Mouse (Mus musculus) thymus, postnatal 0 days (tissue): ENCODE results near the gene Ttc27. TPM values are rescaled to one million over a fixed set of nuclear protein-coding genes. Genes with fewer than 3 reads are reported as not detected.

Source experiments
- DNase-seq: peaks from one replicate; pipeline ENCODE4 v3.0.0-alpha.2; 2015; ENCODE audit warnings: low spot score
- polyA plus RNA-seq: library from polyadenylated mRNA; unstranded; fragments of >200 nt; fragmentation: Nextera tagmentation; extraction: Ambion mirVana; gene quantifications from 2 replicates; pipeline ENCODE4 v1.2.1, GENCODE M21; 2015

Gene Ttc27
- polyA plus RNA-seq, 1 experiment from 2014 or later, result 21.9 TPM

DNA sequence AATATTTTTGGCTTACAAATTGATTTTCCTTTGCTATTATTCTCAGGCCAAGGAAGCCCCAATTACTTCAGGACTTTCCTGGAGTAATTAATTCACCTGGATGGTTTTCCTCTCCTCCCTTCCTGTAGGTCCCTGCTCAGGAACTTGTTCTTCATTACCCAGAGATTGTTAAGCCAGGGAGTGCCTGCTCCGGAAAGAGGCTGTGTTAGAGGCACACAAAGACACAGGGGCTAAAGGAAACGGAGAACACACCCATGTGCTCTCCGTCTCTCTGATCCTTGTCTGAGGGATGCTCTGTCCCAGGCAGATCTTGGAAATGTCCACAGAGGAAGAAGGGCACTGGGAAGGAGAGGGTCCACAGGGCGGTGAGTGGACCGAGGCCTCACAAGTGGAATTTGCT is 158.2 kb downstream of the Ttc27 start:
- no peak for DNase-seq

DNA sequence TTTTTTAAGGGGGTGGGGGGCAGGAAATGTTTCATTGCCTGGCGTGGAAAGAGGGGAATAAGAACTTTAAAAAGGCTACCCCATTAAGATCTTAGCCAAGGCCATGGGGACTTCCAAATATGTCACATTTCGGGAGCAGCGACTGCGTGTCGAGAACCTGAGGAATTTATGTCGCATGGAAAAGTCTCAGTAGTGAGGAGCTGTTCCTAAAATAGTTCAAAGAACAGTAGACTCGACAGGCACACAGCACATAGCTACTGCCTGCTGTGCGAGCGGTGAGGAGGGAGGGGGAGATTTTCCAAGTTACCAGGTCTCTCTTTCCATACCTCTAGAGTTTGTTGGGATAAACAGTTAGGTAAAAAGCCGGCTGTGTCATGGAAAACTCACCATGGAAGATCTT is 159.4 kb downstream of the Ttc27 start:
- DNase-seq, result no peak

DNA sequence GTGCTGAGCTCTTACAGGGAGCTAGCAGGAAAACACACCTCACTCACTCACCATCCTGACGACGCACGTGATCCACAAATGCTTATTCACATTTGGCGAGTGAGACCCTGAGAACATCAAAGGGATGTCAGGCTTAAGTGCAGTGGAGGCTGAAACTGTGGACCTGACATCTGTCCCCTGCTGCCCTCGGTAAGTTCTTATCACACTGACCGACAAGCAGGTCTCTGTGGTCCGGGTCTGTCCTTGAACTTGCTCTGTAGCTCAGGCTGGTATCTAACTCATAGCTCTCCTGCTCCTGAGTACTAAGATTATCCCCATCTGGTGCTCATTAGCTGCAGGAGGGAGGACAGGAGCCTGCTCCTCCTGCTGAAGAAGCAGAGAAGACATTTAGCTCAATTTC is 162.2 kb downstream of the Ttc27 start:
- no peak for DNase-seq

DNA sequence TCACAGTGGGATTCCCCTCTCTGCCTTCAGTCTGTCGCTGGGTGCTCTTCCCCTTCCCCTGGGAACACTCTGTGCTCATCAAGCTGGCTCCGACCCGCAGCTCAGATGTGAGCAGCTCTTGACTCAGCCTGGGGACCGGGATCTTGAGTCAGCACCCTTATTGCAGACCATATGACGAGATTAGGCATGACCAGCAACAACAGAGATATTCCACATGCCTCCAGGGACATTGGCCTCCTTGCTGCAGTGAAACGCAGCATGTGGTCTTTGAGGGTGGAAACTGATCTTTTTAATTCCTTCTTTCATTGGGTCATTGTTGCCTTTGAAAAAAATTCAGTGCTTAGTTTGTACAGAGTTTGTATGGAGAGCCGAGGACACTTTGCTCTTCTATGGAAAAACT is 169.5 kb downstream of the Ttc27 start:
- DNase-seq, result no peak

DNA sequence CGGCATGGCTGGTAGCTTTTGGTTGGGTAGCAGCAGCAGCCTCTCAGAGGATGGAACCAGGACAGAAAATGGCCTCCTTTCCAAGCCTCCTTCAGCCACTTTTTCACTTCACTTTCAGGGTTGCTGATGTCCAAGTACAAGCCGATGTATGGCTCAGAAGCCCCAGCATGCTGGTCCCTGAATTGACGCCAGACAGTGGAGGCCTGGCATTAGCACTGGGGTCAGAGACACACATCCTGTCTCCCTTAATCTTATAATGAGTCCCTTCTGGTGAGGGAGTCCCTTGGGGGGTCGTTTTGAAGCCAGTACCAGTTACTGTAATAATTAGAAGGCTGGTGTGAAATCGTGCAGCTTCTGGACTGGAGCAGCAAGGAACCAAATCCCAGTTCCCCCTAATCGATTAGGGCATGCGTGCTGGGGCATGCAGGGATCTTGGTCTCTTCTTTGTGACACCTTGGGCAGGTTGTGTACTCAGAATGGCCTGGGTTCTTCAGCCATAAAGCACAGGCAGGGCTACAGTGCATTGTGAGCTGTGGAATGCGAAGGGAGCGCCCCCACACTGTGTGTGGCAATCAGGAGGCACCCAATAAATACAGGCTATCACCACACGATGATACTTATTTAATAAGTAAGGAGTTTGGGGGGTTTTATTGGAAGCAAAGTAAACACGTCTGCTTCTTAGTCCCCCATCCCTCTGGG is 171.5 kb downstream of the Ttc27 start:
- DNase-seq, result no peak

DNA sequence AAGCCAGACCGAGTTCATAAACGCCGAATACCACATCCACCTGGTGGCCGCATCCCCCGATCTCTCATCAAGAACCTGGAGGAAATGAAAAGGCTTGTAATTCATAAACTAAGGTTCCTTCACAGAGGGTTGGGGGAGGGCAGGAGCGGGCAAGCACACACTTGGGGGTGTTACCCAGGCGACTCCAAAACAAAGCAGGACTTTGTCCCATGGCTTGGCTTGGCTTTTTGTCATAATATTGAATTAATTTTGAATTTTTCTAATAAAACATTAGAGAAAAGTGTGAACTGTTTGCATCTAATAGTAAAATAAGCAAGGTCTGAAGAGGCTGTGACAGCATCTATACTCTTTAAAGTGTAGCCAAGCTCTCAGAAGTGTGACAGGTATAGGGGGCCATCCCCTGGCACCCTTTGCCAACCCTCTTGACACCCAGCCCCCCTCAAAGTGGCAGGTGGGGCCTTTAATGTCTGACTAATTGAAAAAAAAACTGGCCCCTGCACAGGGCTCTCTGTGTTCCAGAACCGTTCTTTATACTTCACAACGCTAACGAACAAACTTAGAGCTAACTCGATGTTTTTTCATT is 172.1 kb downstream of the Ttc27 start:
- no peak for DNase-seq

DNA sequence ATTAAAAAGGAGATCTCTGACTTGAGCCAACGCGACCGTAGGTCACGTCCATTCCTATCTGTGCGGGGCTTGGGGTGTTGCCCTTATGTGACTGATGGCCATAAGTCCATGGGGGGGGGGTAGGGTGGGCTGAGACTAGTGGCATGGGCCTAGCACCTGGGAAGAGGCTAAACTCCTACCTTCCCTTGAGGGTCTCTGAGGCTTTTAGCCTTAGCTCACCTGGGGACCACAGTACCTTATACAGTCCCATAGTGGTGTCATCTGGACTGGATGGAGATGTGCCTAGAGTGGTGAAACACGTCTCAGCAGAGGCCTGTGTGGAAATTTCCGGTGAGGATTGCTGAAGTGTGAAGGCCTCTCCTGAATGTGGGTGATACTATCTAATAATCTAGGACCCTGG is 184.9 kb downstream of the Ttc27 start:
- DNase-seq, result no peak

DNA sequence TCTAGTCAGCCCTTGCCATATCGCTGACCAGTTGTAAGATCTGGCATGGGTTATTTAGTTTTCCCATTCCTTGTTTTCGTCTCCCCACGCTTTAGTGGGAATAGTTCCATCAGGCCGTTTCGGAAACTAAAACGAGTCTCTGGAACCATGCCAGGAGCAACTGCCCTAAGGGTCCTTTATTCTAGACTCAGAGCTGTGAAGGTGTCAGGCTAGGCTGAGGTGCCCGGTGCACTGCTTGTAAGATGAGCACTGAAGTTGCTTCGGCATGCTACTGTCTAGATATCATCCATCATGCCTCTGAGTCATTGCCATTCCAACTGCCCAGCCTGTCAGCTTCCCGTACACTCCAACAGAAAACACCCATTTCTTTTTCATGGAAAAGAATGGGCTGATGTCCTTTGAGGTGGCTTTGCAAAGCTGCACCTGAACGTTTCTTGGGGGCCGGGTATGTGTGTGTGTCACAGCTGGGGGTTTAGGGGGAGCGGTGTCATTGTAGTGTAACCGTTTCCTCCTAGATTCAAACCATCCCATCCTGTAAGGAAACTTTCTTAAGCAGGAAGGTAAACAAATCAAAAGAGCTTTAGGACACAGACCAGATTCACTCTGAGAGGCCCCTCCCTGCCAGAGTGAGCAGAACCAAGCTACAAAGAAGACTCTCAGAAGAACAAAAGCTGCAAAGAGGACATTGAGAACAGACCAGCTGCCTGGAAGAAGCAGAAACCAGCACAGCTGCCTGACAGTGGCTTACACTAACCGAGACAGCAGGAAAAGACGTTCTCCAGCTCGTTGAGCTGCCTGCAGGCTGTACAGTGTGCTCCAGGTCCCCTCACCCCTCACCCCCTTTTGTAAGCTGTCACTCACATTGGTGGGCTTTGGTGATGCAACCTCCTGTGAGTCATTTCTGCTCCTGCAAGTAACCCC is 186.1 kb downstream of the Ttc27 start:
- no peak for DNase-seq

DNA sequence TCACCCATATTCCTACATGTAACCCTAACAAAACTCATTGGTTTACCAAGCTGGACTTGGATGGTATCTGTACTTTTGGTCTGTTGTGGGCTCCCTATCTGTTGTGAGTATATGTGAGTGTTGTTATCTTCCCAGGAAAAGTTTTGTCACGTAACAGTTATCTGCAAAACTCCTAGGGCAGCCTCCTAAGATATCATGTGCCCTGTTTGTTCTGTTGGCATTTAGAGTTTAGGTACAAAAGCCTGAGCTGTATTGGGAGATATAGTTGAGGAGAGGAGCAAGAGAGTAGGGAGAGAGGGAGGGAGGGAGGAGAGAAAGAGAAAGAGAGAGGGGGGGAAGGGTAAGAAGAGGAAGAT is 186.8 kb downstream of the Ttc27 start:
- no peak for DNase-seq

DNA sequence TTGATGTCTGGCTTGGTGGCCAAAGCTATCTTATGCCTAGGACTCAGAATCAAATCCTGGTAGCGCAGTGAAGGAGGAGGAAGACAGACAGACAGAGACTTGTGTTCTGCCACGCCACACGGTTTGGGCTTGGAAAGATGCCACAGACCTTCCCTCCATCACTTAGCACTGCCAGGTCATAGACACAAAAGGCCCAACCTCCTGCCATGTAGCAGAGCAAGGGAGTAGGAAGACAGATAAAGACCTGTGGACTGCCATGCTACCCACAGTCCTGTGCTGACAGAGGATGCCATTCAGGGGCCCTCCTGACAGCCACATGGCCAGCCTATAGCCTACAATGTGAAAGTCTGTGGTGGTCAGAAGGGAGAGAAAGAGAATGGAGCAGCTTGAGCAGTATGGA is 187.4 kb downstream of the Ttc27 start:
- DNase-seq, result no peak

DNA sequence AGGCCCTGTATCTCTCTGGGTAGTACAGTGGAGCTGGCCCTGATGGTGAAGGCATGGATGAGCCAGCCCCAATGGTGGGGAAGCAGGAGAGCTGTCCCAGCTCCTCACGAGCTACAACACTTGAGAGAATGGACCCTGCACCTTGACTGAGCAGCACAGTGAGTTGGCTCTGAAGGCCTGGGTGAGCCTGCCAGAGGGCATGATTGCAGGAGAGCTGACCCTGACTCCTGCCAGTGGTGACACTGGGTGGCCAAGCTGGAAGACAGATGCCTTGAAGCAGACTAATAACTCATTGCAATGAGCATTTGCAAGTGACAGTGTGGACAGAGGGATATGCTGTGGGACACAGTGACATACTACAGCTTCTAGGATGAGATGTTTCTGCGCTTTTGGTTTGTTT is 195.5 kb downstream of the Ttc27 start:
- DNase-seq, result no peak

Other genes starting within 250 kb of the Ttc27 start
- 95.4 and 98.3 TPM in 2 replicates for gene Yipf4, start 228.2 kb upstream of the Ttc27 start, polyA plus RNA-seq
- gene Birc6, start 189.4 kb upstream of the Ttc27 start, polyA plus RNA-seq, result 126 and 162 TPM in 2 replicates